Mouse (Mus musculus): ENCODE data around the gene Map3k7cl. TPM values are rescaled to one million over a fixed set of nuclear protein-coding genes. Genes with fewer than 3 reads are reported as not detected.

Gene Map3k7cl
- polyA plus RNA-seq (2015; fragmentation: Illumina TruSeq; extraction: RNeasy Lipid Tissue Mini Kit (QIAGEN cat#74804); ENCODE audit: low read depth, low replicate concordance), result 1.5 TPM

GRCm38 (mm10) chr16:87552907-87553691 is at the start of gene Map3k7cl:
Gene Map3k7cl, plus strand, starts transcription at chr16:87553330.

Other genes starting within 250 kb of the Map3k7cl start
- gene N6amt1, start 199.1 kb upstream of the Map3k7cl start, polyA plus RNA-seq (2015; fragmentation: Illumina TruSeq; extraction: RNeasy Lipid Tissue Mini Kit (QIAGEN cat#74804); ENCODE audit: low read depth, low replicate concordance), result 28.7 TPM
- gene Ltn1, start 120.7 kb upstream of the Map3k7cl start, polyA plus RNA-seq (2015; fragmentation: Illumina TruSeq; extraction: RNeasy Lipid Tissue Mini Kit (QIAGEN cat#74804); ENCODE audit: low read depth, low replicate concordance), result 22.9 TPM
- gene Rwdd2b, start 112.8 kb upstream of the Map3k7cl start, polyA plus RNA-seq (2015; fragmentation: Illumina TruSeq; extraction: RNeasy Lipid Tissue Mini Kit (QIAGEN cat#74804); ENCODE audit: low read depth, low replicate concordance), result 12.2 TPM
- 56.4 TPM for gene Usp16, start 98.6 kb upstream of the Map3k7cl start, polyA plus RNA-seq (2015; fragmentation: Illumina TruSeq; extraction: RNeasy Lipid Tissue Mini Kit (QIAGEN cat#74804); ENCODE audit: low read depth, low replicate concordance)
- gene Cct8, start 57.5 kb upstream of the Map3k7cl start, polyA plus RNA-seq (2015; fragmentation: Illumina TruSeq; extraction: RNeasy Lipid Tissue Mini Kit (QIAGEN cat#74804); ENCODE audit: low read depth, low replicate concordance), result 196 TPM
- gene Bach1, start 145.6 kb downstream of the Map3k7cl start, polyA plus RNA-seq (2015; fragmentation: Illumina TruSeq; extraction: RNeasy Lipid Tissue Mini Kit (QIAGEN cat#74804); ENCODE audit: low read depth, low replicate concordance), result 6.7 TPM

All from brain, adult 10 weeks (tissue).